Mouse (Mus musculus): Measurements from ENCODE around the gene Taf8. TPM values are rescaled to one million over a fixed set of nuclear protein-coding genes. Genes with fewer than 3 reads are reported as not detected.

The Taf8 gene
- total RNA-seq, 2 experiments from 2014 or later = 14.6 to 17.1 TPM

DNA sequence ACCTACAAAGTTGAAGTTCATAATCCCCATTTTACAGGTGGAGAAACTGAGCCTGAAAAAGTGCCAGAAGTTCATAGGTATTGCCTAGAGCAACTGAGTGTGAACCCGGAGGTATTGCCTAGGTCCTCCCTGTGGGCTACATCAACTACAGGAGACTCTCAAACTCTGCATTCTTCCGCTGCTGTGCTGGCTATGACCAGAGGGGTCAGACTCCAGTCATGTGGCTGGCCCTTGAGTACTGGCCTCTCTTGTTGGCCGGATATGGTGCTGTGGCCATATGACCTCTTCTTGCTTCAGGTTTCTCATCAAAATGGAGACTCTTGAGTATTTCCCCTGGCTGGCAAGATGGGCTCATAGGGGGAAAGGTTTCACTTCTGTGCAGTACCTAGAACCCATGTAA lies 59.8 kb downstream of the Taf8 start:
- intact Hi-C loops (cut with DNase I) = no loop called here
- DNase-seq (ENCODE audit: low spot score in 2 of 2) = no peak

DNA sequence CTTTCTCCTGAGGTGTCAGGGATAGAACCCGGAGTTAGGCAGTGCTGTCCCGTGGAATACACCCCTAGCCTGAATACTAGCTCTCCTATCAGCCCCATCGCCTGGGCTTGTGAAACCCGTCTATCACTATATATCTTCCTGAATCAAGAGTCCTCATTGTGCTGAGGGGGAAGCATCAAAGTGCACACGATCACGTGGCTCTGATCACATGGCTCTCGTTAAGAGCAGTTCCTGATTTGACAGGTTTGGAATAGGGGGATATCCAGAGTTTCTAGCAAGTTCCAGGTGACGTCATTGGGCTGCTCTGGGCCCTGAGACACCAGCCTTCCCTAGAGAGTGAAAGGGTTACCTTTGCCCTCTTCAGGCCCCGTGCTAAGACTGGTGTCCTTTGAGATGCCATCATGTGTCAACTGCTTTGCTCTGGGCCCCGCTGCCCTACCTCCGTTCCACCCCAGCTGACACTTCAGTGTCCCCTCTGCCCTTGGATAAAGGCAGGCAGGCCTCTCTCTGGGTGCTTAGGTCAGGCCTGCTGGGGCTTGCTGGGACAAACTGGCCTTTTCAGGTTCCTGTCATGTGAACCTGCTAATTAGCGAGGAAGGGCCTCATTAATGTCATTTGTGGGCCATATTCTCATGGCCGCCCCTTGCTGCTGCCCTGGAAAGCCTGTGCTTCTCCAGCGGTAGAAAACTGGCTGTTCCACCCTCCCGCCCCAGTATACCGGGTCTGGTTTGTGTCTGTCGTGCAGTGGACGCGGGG lies 60.6 kb downstream of the Taf8 start:
- intact Hi-C loops (cut with DNase I) = no loop called here
- DNase-seq (ENCODE audit: low spot score in 2 of 2) = no peak

DNA sequence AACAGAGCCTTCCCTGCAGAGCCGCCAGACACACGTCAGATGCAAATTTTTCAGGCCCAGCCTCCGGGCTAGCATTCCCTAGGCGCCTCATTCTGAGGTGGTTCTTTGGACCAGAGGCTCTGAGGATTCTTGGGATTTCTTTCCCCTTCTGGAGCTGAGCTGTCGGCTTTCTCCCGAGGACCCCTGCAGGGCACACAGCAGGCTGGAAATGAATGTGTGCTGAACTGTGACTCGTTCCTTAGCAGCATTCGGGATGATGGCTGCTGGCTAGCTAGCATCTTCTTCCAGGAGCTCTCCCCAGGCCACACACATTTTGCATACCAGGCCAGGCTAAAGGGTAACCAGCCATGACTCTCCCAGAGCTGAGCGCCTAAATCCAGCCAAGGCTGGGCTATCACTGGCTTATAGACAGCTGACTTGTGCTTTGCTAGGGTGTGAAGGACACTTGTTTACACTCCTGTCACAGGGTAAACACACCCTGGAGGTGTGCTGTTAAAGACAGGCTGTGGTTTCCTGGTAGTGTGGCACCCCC lies 61.7 kb downstream of the Taf8 start:
- DNase-seq (ENCODE audit: low spot score in 2 of 2) = no peak
- intact Hi-C loops (cut with DNase I) = no loop called here

DNA sequence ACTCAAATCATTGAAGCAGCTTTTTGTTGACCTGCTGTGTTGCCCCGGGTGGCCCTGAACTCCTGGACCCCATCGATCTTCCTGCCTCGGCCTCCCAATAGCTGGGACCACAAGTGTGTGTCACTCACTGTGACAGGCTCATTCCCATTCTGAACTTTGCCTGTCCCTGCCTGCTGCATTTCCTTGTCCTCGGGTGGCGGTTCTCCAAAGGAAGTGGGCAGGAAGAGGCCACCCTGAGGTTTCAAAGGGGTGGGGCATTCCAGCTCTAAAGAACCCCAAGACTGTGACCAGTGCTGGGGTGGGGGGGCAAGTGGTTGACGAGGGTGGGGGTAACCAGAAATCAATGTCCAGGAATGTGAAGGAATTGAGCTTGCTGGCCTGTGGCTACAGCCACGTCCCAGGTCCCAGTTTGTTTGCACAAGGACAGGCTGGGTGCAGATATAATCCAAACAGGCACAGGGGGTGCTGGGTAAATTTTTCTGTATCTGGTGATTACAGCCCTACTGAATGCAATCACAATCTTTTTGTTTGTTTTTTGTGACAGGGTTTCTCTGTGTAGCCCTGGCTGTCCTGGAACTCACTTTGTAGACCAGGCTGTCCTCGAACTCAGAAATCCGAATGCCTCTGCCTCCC lies 62.6 kb downstream of the Taf8 start:
- intact Hi-C loops (cut with DNase I) = no loop called here
- no peak for DNase-seq (ENCODE audit: low spot score in 2 of 2)

DNA sequence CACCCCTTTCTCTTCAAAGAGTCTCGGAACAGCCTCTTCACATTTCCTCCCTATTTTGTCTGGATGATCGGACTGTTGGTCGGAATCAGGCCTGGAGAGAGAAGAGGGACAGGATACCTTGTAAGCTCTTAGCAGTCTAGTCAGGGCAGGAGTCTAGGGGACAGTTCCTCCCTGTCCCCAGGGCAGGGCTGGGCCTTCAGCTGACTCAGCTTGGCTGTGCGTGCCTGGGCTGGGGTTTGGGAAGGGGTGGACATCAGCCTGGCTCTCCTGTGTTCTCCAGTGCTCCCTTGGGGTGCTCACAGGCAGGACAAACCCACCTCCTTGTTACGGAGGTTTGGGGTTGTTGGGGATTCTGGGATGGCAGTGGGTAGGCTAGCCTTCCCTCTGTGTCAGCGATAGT lies 63.5 kb downstream of the Taf8 start:
- no peak for DNase-seq (ENCODE audit: low spot score in 2 of 2)
- intact Hi-C loops (cut with DNase I) = no loop called here

DNA sequence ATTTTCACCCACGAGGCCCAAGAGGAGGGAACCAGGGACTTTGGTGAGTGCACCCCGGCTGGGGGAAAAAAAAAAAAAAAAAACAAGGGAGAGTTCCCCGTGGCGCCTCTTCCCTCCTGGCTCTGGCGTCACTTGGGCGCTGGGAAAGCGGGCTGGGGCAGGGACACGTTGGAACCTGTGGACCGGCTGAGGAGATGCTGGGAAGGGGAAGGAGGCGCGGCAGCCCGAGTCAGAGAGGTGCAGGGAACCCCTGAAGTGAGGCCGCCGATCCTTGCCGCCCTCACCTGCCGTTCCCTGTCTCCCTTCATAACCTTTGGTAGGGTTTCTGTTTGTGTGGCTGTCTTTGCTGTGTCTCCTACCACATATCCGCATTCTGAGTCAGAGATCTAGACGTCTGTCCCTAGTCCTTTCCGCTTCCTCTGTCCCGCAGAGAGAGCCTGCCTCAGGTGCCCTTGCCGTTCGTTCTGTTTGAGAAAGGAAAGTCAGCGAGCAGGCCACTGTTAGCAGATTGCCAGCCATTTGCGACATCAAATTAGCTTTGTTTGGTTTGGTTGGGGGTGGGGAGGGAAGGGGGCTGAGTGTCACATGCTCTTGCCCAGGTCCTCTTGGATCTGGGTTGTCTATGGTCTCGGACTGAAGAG lies 65.1 kb downstream of the Taf8 start, which contains the start of gene 1700001C19Rik:
TSS of gene 1700001C19Rik (minus strand) at position 470 of the 641 bp plus-strand sequence.
- intact Hi-C loops (cut with DNase I) = no loop called here

DNA sequence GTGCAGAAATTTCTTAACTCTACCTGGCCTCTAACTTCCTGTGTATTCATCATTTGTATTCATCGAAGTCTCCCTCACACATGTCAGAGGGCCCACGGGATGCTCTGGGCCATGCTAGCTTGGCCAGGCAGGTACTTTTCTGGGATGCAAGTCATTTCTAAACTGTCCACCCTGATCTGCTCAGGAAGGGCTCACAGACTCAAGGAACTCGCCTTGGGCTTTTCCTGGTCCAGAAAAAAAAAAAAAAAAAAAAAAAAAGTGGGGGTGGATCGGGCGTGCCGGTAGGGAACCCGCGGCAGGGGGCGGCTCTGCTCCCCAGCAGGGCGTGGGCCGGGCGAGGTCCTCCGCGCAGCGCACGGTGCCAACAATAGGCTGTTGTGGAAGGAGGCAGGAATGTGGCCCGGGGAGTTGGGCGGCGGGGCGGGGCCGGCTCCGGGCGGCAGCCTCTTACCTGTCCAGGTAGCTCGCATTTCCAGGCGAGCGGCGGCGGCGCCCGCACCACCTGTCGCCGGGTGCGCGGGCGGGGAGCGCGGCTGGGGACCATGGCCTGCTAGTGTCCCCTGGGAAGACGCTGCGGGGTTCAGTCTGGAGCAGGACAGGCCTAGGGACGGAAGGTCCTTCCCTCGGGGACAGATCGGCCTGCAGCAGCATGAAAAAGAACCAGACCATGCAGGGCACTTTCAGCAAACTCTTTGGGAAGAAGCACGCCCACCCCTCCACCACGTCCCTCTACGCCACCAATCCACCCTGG lies 65.8 kb downstream of the Taf8 start, which contains the start of gene AI661453:
TSS of gene AI661453 (plus strand) at position 460 of the 751 bp plus-strand sequence.
- DNase-seq (ENCODE audit: low spot score in 2 of 2) = no peak
- intact Hi-C loops (cut with DNase I) = no loop called here

More for the DNA sequence above, 65.1 kb downstream of the Taf8 start, which contains the start of gene 1700001C19Rik:
- no peak for DNase-seq (ENCODE audit: low spot score in 2 of 2)

Other genes starting within 250 kb of the Taf8 start
- gene Mrps10, start 133.4 kb downstream of the Taf8 start, total RNA-seq (2021) = 10 to 100 TPM; 26.2 to 28.5 TPM
- under 1 TPM; 0.72 to 0.77 TPM for gene Guca1b, start 116.9 kb downstream of the Taf8 start, total RNA-seq (2021)
- gene Guca1a, start 101.7 kb downstream of the Taf8 start, total RNA-seq (2021) = under 1 TPM in 1 of 2 experiments, not detected in 1; 0.40 TPM
- under 1 TPM; 0.23 to 0.59 TPM for gene AI661453, start 65.7 kb downstream of the Taf8 start, total RNA-seq (2021)
- gene 1700001C19Rik, start 64.9 kb downstream of the Taf8 start, total RNA-seq (2021) = not detected
- 10 to 100 TPM; 30.1 to 30.7 TPM for gene Ccnd3, start 2.8 kb upstream of the Taf8 start, total RNA-seq (2021)
- gene Bysl, start 109.2 kb upstream of the Taf8 start, total RNA-seq (2021) = 10 to 100 TPM; 21.0 to 21.1 TPM
- 10 to 100 TPM; 20.8 to 28.9 TPM for gene Med20, start 109.3 kb upstream of the Taf8 start, total RNA-seq (2021)
- 1 to 10 TPM; 5.8 to 7.4 TPM for gene Gm20517, start 109.3 kb upstream of the Taf8 start, total RNA-seq (2021)
- gene Usp49, start 128.4 kb upstream of the Taf8 start, total RNA-seq (2021) = 10 to 100 TPM in 1 of 2 experiments, 1 to 10 TPM in 1; 9.0 to 10.4 TPM
- gene Tomm6, start 186.1 kb upstream of the Taf8 start, total RNA-seq (2021) = 100 to 1,000 TPM; 218 to 227 TPM
- gene Frs3, start 186.7 kb upstream of the Taf8 start, total RNA-seq (2021) = 10 to 100 TPM; 23.4 to 26.1 TPM
- gene Gm21981, start 192.2 kb upstream of the Taf8 start, total RNA-seq (2021) = 1 to 10 TPM; 4.7 to 5.3 TPM
- gene Prickle4, start 192.4 kb upstream of the Taf8 start, total RNA-seq (2021) = 1 to 10 TPM; 5.0 to 5.5 TPM
- not detected for gene Pgc, start 224.6 kb upstream of the Taf8 start, total RNA-seq (2021)
- 10 to 100 TPM in 1 of 2 experiments, 1 to 10 TPM in 1; 8.0 to 13.3 TPM for gene Tfeb, start 234.7 kb upstream of the Taf8 start, total RNA-seq (2021)